Mouse (Mus musculus) layer of hippocampus, postnatal 25 days (tissue): ENCODE data around the gene Ell2. TPM values are rescaled to one million over a fixed set of nuclear protein-coding genes. Genes with fewer than 3 reads are reported as not detected.
A peak's percentile ranks its signal among the peaks of the same experiment; 100 is the strongest.

Experiments used
- DNase-seq, 2 experiments: peaks; one replicate each; pipeline ENCODE4 v3.0.0; 2022; ENCODE audit warnings: mixed read lengths in 2 of 2, low spot score in 1 of 2; ENCODE audit errors: extremely low spot score in 1 of 2
- total RNA-seq, 2 experiments: library from RNA; stranded (reverse); gene quantifications; 2 replicates each; pipeline ENCODE4 v1.2.3; 2021

Gene Ell2
- total RNA-seq, 2 experiments from 2014 or later, result 29.6 to 32.0 TPM

DNA sequence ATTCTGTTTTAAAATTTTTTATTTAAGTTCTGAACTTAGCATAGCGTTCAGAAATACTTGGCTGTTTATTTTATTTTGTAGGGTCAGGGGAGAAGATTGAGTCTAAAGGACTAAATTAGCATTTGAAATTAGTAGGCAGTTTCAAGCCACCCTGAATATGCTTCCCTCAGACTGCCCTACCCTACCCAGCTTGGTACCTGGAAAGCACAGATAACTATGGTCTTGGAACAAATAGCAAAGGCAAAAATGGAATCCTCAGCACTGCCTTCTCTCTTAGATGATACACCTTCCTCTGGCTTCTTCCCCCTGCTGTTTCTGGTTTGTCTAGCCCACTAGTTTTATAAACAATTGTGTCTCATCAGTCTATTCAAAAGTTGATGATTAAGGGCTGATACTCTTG, 23.3 kb downstream of the Ell2 start:
- DNase-seq, result no peak

DNA sequence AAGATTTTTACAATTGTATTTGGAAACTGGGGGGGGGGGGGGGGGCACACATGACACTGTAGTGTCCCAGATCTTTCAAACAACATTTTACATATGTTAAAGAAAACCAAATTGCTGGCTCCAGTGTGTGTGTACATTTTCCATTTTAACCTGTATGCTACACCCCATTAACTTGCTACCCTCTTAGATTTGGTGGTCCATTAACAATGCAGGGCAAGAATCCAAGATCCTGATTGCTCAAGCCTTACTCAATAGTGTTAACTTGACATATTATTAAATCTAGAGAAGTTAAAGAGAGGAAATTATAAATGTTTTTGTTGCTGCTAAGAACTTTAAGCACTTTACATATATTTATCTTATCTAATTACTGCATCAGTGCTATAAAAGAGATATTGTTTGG, 24.2 kb downstream of the Ell2 start:
- DNase-seq, result no peak

DNA sequence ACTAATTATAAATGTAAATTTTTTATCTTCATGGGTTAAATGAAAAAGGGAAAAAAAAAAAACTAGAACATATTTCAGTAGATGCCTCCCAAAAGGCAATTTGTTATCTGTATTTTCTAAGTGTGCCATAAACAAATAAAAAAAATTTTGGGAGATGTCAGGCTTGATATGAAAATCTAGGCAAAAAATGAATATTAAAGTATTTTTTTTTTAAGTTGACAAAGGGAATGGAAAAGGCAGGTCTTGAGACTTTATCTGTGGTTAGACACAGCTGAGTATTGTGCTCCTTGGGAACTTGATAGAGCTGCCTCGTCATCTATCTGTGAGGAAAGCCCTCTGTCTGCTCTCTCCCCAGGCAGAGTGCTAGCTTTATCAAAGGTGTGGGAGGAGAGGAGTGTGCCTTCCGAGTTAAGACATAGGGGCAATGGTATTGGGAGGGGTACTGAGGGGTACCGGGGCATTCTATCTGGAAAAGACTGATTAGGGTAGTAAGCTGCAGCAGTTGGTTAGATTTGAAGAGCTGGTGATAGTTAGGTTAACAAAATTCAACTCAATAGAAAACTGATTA, 27.1 kb downstream of the Ell2 start:
- DNase-seq, result no peak

DNA sequence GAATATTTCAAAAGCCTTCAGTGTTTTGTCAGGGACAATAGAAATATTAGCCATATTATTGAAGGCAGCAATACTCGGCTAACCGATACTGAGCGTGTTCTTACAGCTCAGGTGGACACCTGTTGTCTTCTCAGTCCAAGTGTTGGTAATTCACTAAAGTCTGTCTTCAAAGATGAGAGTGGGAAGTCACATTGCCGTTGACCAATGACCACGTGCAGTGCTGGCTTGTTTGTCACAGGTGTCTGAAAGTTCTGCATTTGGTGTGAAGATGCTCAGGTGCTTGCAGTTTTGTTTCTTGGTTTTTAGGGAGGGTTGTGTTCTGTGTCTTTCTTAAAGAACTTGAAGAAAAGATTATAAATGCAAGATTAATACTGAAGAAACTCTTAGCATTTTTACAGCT, 27.7 kb downstream of the Ell2 start:
- DNase-seq, result no peak

DNA sequence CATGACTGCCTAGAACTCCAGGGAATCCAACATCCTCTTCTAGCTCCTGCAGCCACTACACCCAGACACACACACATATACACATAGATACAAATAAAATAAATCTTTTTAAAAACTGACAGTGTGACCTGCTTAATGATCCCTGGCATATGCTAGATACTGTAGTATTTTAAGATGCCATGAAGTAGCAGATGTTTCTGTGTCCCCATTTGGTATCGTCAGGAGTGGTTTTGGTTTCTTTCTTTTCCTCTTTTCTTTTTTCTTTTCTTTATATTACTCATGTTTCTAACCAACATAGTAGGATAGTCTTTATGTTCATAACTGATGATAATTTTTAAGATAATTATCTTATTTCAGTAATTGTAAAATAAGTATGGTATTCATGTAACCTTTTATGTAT, 29.0 kb downstream of the Ell2 start:
- no peak for DNase-seq

DNA sequence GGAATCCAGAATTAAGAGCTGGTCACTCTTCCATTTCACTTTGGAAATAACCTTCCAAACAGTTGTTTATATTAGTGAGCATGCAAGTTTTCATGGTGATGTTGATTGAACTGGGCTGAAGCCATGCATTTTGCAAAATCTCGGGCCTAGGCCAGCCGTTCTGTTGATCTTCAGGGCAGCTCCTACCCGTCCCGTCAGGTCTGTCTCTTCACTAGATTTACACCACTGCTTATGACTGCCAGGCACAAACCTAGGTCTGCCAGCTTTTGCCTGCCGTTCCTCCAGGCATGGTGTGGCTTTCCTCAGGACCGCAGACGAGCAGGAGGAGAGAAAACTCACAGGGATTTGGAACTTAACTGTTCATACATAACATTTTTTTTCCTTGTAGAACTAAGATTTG, 31.4 kb downstream of the Ell2 start:
- DNase-seq, result no peak

DNA sequence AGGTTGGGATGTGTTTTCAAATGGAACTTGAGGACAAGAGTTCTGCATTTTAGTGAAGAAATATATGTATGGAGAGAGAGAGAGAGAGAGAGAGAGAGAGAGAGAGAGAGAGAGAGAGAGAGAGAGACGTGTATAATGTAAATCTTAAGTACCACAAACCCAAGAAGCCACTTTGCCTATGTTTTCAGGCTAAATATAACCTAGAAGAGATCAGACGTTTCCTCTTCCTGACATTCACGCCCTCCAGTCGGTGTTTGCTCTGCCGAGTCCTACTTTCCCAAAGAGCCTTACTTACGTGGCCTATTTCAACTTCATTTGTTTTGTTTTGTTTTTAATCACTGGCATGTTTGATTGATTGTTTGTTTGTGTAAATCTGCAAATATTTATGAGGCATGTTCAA, 32.0 kb downstream of the Ell2 start:
- no peak for DNase-seq

DNA sequence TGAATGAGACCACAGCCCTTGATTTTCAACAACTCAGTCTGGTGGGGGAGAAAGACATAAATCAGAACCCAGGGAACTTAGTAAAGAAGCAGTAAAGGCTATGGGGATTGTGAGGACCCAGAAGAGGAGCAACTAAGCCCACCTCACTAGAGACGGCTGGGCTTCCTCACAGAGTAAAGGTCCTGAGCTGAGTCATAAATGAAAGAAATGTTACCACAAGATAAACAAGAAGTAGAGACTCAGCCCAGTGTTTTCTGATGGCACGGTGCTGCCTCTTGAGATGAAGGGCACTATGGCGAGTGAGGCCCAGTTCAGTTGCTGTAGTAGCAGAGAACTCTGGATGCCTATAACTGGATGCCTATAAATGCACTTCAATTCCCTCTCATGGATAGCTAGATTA, 32.4 kb downstream of the Ell2 start:
- no peak for DNase-seq

DNA sequence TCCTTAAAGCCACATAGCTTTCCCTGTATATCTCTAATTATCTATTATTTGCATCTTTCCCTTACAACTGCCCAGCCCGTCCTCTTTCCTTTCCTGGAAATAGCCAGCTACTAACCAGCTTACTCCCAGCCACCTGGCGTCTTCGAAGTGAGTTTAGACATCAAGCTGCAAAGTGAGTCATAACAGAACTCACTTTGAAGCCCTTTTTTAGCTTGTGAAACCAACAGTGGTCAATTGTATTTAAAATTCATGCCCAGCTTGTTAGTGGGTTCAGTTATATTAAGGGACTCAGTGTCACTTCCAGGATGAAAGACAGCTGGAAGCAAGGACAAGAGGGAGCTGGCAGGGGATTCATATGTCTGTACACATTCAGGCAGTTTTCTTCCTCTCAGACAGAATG, 33.5 kb downstream of the Ell2 start:
- no peak for DNase-seq

DNA sequence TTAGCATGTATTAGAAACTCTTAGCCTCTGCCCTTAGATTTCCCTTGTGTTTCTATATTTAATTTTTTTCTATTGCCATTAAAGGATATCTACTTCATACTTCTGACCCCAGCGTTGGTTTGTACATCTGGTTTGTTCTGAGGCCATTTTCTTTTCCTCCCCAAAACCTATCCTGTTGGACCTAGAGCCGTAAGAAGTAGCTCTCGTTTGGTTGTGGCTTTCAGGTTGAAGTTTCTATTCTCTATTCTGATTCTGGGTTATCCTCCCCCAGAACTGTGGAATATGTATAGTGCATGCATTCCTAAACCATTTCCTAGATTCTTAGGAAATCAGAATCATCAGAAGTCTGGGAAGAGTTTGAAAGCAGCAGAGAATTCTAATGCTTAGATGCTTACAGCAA, 34.6 kb downstream of the Ell2 start:
- DNase-seq, result no peak

DNA sequence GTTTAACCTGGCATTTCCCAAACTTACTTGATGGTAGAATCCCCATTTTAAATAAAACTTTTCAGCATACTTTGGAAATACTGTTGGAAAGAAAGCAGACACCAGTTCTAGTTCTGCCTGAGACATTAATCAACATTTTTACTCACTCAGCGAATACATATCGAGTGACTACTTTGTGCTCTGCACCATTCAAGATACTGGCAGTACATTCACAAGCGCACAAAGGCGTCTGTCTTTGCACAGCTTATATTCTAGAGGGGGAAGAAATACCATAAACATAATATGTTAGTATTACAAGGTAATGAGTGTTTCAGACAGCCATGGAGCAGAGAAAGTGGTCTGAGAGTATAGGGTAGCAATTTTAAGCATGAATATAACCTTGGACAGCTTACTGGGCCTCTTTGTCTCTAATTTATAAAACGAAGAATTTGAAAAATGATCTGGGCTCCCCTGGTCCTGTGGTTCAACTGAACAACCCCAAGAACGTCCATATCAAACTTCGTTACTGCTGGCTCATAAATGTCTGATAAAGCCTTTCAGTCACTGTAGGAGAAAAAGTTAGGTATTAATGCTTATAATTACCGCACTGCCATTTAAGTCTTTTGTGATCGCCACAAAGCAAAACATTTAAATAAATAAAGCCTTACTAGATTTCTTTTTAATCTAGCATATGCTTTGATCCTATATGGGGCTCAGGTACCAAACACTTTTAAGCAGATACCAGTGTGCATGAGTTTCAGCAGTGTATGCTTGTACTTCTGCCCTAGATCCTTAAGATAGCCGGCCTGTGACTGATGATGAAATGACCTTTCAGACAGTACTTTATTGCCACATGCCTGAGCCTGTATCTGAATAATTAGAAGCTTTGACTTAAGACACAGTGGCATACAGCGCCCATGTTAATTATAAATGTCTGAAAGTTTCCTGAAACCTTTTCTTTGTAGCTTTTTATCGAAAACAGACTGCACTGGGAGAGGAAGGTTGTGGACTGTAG, 35.5 kb downstream of the Ell2 start:
- DNase-seq, result no peak

DNA sequence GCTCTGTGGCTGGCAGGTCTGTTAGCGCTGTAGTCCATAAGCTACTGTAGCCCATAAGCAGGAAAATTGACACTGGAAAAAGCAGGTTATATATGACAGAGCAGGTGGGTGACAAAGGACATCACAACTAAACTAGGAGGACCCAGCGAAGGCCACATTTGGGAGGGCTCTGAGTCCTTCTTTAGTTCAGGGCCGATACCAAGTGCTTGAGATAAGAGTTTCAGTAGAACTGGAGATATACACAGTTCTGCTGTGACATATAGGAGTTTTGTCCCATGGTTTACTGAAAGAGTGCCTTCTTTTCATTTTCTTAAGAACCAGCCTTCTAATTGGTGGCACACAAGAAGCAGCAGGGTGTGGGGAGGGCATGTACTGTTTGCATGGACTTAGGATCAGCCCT, 36.4 kb downstream of the Ell2 start:
- no peak for DNase-seq

DNA sequence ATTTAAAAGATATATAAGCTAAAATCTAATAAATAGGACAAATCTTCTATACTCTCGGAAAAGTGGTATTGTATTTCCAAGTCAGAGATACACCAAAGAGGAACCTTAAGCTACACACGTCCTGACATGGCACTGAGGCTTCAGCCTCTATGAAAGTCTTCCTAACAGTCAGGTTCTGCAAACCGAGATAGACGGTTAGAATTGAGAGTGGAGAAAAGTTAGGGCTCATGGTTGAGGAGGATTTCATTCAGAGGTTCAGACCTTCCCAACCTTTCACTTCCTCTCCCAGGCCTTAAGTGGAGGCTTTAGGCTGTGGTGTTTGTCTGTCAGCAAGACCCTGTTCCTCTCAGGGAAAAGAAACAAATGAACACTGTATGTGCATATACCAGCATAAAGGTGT, 37.5 kb downstream of the Ell2 start:
- no peak for DNase-seq

DNA sequence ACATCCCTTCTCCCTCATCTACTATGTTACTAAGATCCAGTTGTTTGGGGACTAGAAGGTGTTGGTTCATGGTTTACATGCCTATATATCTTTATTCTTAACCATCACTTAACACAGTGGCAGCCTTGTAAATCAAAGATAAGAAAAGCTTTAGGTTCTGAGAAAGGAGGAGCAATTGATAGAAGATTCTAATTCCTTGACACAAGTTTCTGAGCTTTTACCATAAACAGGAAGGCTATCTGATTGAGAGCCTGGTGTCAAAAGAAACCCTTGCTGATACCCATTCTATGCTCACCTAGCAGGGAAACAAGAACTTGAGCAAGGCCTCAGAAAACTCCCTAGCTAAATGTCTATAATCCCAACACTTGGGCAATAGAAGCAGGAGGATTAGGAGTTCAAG, 38.8 kb downstream of the Ell2 start:
- no peak for DNase-seq

DNA sequence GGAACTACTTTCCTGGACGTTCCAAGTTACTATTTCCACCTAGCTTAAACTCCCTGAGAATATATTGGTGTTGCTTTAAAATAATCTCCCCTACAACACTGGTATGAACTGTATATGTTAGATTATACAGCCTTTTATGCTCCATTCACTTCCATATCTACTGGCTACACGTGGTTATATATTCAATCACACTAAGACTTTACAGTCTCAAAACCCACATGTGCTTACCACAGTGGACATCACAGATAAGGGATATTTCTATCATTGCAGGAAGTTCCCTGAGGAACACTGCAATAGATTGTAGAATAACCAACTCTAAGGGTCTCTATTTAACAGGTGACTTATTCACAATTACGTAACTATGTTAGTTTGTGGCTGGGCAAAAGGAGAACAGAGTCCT, 40.7 kb downstream of the Ell2 start:
- no peak for DNase-seq

DNA sequence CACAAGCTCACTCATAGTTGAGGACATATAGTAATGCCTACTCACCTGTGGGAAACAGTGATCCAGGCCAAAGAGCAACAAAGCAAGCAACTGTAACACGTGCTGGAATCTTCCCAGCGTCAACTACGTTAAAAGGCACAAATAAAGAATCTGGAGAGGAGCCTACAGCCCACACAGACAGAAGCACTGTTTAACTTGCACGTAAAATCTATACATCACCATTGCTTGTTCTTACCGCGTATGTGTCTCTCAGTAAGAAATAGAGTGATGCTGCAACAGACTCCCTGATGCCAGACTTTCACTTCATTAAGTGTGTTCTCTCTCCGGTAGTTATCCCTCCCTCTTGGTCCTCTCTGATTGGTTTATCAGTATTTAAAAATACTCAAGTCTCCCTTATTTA, 42.1 kb downstream of the Ell2 start:
- DNase-seq, result no peak

DNA sequence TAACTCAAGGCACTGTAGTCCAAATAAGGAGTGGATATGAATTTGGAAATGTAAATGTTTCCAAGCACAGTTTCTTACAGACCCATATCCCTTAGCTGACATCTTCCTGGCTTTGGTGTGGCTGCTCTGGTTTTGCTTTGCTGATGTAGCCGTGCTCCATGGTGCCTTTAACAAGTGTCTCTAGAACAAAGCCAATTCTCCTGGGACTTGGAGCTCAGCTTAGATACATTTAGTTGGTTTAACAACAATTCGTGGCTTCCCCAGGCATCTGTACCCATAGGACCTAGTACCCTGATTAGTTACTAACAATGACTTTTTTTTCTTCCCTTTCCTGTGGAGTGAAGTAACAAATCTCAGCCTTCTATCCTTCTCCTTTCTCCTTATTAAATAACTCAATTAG, 44.2 kb downstream of the Ell2 start:
- DNase-seq, result no peak

DNA sequence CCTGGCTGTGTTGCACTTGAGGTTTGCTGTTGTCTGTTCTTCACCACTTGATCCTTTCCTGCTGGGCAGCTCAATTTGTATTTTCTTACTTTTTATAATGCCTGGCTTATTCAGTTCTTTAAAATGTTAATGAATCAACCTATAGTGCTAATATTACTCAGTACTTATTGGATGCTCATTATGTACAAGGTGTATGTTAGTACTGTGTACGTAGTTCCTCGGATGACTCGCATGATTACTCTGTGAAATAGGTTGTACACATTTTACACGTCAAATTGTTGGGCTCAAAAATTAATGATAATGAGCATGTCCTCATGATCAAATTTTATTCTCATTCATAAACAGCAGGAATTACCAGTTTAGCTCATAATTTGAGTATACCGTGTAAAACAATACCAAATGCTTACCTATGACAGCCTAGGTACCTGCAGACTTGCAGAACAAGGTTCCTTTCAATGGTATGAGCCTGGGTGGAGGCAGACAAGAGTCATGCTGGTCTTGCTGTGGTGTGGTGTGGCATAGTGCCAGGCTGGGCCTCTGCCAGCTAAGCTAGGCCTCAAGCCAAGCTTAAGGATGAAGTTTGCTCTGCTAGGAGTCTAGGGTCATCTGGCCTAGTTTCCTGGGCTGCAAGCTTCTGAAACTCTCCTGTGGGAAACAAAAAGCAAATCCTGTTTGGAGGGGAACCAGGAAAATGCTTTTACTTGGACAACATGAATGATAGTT, 45.8 kb downstream of the Ell2 start:
- DNase-seq, result peak in 1 of 2 experiments; percentile 59

DNA sequence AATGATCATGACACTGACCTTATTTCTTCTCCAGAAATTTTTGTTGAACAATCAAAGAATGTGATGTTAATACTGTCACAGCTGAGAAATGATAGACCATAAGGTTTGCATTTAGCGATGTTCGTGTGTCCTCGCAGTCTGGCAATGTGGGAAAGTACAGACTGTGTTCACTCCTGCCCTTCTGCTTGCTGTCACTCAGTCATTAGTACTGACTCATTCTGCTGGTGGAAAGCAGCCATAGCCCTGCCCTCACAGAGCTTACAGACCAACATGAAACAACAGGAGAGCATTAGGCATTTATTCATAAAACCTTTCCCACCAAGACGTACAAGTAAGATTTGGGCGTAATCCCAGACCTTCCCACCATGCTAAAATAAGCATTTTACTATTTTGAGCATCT, 47.8 kb downstream of the Ell2 start:
- DNase-seq, result no peak

DNA sequence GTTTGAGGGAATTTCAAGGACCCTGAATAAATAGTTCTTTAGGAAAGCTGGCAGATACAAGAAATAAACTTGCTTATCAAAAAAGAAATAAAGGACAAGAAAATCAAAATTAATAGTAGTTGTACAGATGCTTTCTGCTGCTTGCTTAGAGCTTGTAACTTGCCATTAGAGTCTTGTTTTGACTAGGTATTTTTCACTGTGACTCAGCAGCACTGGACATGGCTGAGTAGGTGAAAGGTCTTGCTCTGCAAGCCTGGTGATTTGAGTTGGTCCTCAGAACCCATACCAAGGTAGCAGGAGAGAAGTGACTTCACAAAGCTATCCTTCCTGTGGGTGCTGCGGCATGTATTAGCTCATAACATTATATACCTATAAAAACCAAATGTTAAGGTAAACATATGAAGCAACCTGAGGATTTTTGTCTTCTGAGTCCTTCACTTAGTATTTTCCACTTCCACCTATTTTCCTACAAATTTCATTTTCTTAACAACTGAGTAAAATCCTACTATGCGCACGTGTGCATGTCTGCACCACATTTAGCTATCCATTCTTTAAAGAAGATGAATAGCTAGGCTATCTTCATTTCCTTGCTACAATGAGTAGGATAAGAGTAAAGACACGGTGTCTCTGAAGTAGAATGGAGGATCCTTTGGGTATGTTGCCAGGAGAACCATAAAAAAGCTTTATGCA, 54.4 kb downstream of the Ell2 start:
- DNase-seq, result no peak

DNA sequence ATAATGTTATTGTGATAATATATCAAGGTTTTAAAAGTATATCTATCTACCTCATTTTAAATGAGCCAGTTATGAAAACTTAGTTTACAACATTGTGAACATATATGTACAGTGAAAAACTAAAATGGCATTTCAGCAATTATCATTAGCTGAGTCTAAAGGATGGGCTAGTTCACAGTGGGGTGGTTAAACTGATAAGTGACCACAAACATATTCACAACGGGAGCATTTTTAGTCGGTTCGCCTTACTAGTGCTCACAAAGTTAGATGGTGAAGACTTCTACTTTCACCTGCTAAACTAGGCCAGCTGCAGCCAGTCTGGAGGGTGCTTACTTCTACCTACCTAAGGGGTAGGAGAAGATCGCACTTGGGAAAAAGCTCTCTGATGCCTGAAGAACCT, 56.2 kb downstream of the Ell2 start:
- DNase-seq, result no peak
